Mouse (Mus musculus) spleen, adult 2 months (tissue): ENCODE results near the gene Cfl2. TPM values are rescaled to one million over a fixed set of nuclear protein-coding genes. Genes with fewer than 3 reads are reported as not detected.

ENCODE experiments used
- DNase-seq, 2 experiments: peaks; one replicate each; pipeline versions ENCODE4 v3.0.0 to v3.0.0-alpha.2; 2012 to 2021; ENCODE audit warnings: low spot score in 2 of 2, low read depth in 1 of 2
- H3K27ac ChIP-seq: fragments of 200-500 bp; 2 replicates; pipeline ENCODE4 v1.5.1; 2012; ENCODE audit warnings: low read length, inconsistent platforms; ENCODE audit not compliant: insufficient read depth
- H3K27me3 ChIP-seq: fragments of 200-500 bp; 2 replicates; pipeline ENCODE4 v1.6.1; 2012; ENCODE audit warnings: mild to moderate bottlenecking, moderate library complexity, low read length, inconsistent platforms; ENCODE audit not compliant: control insufficient read depth, insufficient read depth
- H3K36me3 ChIP-seq: fragments of 200-500 bp; 2 replicates; pipeline ENCODE4 v1.6.1; 2012; ENCODE audit warnings: mild to moderate bottlenecking, low read length, inconsistent platforms; ENCODE audit not compliant: control insufficient read depth, insufficient read depth
- H3K4me1 ChIP-seq: fragments of 200-500 bp; 2 replicates; pipeline ENCODE4 v1.6.1; 2011; ENCODE audit warnings: inconsistent platforms; ENCODE audit not compliant: control insufficient read depth, insufficient read depth, insufficient read length
- H3K4me3 ChIP-seq: fragments of 200-500 bp; 2 replicates; pipeline ENCODE4 v1.5.1; 2011; ENCODE audit warnings: mild to moderate bottlenecking, inconsistent platforms; ENCODE audit not compliant: insufficient read depth, insufficient read length; ENCODE audit errors: extremely low read depth
- CTCF ChIP-seq: fragments of 200-500 bp; IDR thresholded peaks from 2 replicates; pipeline ENCODE4 v1.5.1; 2011; ENCODE audit warnings: mild to moderate bottlenecking, inconsistent platforms; ENCODE audit not compliant: insufficient read depth, insufficient read length, insufficient replicate concordance; ENCODE audit errors: extremely low read depth
- POLR2A ChIP-seq: fragments of 200-500 bp; IDR thresholded peaks from 2 replicates; pipeline ENCODE4 v1.6.1; 2011; ENCODE audit warnings: low read depth, low read length, inconsistent platforms
- WGBS: fragments of 180-500 bp; shearing (Covaris S2); methylation state at CpG from one replicate; pipeline ENCODE4 v1.1.7; 2018; 5-methylcytosine and 5-hydroxymethylcytosine counted together
- polyA plus RNA-seq: library from polyadenylated mRNA; depleted of rRNA; stranded (reverse); fragments of >200 nt; gene quantifications from 2 replicates; pipeline ENCODE4 v1.2.3, GENCODE M21; 2012

The Cfl2 gene
- polyA plus RNA-seq, 1 experiment = 3.4 TPM

GRCm38 (mm10) chr12:54830574-54830973, 32.1 kb downstream of the Cfl2 start:
- peaks cover 2% of the 10 kb centered on the region; the same call in 1 of the 2 replicates for H3K4me1 ChIP-seq
- TF ChIP-seq POLR2A (no peak), CTCF (peak; percentile 79; the same call in 1 of the 2 replicates)
- H3K27ac ChIP-seq = no peak overlapping the region
- peak; percentile 61 to 79 for DNase-seq
- WGBS = 11% methylated on average over 6 of the region's 6 CpGs
- no peaks in the 10 kb centered on the region for H3K36me3 ChIP-seq
- H3K4me3 ChIP-seq = no peak overlapping the region
- H3K27me3 ChIP-seq = no peaks in the 10 kb centered on the region

GRCm38 (mm10) chr12:54829876-54830275, 32.8 kb downstream of the Cfl2 start:
- Histone ChIP-seq H3K4me1 (peaks cover 2% of the 10 kb centered on the region; the same call in 1 of the 2 replicates), H3K36me3 (no peaks in the 10 kb centered on the region), H3K4me3 (no peak overlapping the region), H3K27me3 (no peaks in the 10 kb centered on the region), H3K27ac (no peak overlapping the region)
- WGBS = 55% methylated on average over 5 of the region's 5 CpGs
- no peak for DNase-seq
- TF ChIP-seq CTCF (no peak), POLR2A (no peak)

- H3K27ac ChIP-seq = no peak overlapping the region
- WGBS = 81% methylated on average over 1 of the region's 1 CpGs
Observed at GRCm38 (mm10) chr12:54828043-54828442, 34.6 kb downstream of the Cfl2 start.

GRCm38 (mm10) chr12:54825202-54825601, 37.5 kb downstream of the Cfl2 start:
- Histone ChIP-seq H3K4me3 (no peak overlapping the region), H3K27ac (no peak overlapping the region), H3K36me3 (no peaks in the 10 kb centered on the region), H3K27me3 (no peaks in the 10 kb centered on the region), H3K4me1 (peaks cover 5% of the 10 kb centered on the region; the same call in 1 of the 2 replicates)
- WGBS = 95% methylated on average over 3 of the region's 3 CpGs
- DNase-seq = no peak
- TF ChIP-seq POLR2A = no peak
- no peak for TF ChIP-seq CTCF

More at GRCm38 (mm10) chr12:54828043-54828442, 34.6 kb downstream of the Cfl2 start:
- H3K36me3 ChIP-seq = no peaks in the 10 kb centered on the region
- H3K4me3 ChIP-seq = no peak overlapping the region
- TF ChIP-seq POLR2A (no peak), CTCF (no peak)
- H3K4me1 ChIP-seq = no peaks in the 10 kb centered on the region
- H3K27me3 ChIP-seq = no peaks in the 10 kb centered on the region
- no peak for DNase-seq

- H3K27ac ChIP-seq = no peak overlapping the region
- H3K36me3 ChIP-seq = no peaks in the 10 kb centered on the region
- no peak overlapping the region for H3K4me3 ChIP-seq
- WGBS = 36% methylated on average over 4 of the region's 4 CpGs
- H3K4me1 ChIP-seq = peaks cover 5% of the 10 kb centered on the region; the same call in 1 of the 2 replicates
- TF ChIP-seq POLR2A = no peak
- no peak for TF ChIP-seq CTCF
- no peak for DNase-seq
- no peaks in the 10 kb centered on the region for H3K27me3 ChIP-seq
Observed at GRCm38 (mm10) chr12:54822836-54823426, 39.7 kb downstream of the Cfl2 start.

GRCm38 (mm10) chr12:54820684-54821161, 42.0 kb downstream of the Cfl2 start:
- Histone ChIP-seq H3K27ac (peak overlapping the region; percentile 13; the same call in 1 of the 2 replicates), H3K4me3 (no peak overlapping the region)
- TF ChIP-seq CTCF = no peak
- no peak for TF ChIP-seq POLR2A

More at GRCm38 (mm10) chr12:54820684-54821161, 42.0 kb downstream of the Cfl2 start:
- WGBS = 11% methylated on average over 2 of the region's 2 CpGs
- Histone ChIP-seq H3K4me1 (peaks cover 5% of the 10 kb centered on the region; the same call in 1 of the 2 replicates), H3K27me3 (no peaks in the 10 kb centered on the region), H3K36me3 (no peaks in the 10 kb centered on the region)
- peak in 1 of 2 experiments; percentile 18 for DNase-seq
